Mouse (Mus musculus) hindbrain, embryonic 10.5 days (tissue): ENCODE data around the gene Fgf22. TPM values are rescaled to one million over a fixed set of nuclear protein-coding genes. Genes with fewer than 3 reads are reported as not detected.

Experiments used
- DNase-seq: peaks from one replicate; pipeline ENCODE4 v3.0.0-alpha.2; 2017; ENCODE audit warnings: low spot score
- H3K27ac ChIP-seq: fragments of 300-500 bp; sonication (generic); 2 replicates; pipeline ENCODE4 v1.5.1; 2016; ENCODE audit warnings: mild to moderate bottlenecking, moderate library complexity
- H3K27me3 ChIP-seq: fragments of 300-500 bp; sonication (generic); 2 replicates; pipeline ENCODE4 v1.6.1; 2016; ENCODE audit warnings: mild to moderate bottlenecking; ENCODE audit not compliant: poor library complexity, insufficient read depth, severe bottlenecking
- H3K36me3 ChIP-seq: fragments of 300-500 bp; sonication (generic); 2 replicates; pipeline ENCODE4 v1.6.1; 2016; ENCODE audit warnings: mild to moderate bottlenecking, moderate library complexity
- H3K4me1 ChIP-seq: fragments of 300-500 bp; sonication (generic); replicated peaks from 2 replicates; pipeline ENCODE4 v1.6.1; 2016; ENCODE audit warnings: mild to moderate bottlenecking
- H3K4me3 ChIP-seq: fragments of 300-500 bp; sonication (generic); 2 replicates; pipeline ENCODE4 v1.5.1; 2016; ENCODE audit warnings: mild to moderate bottlenecking, moderate library complexity
- H3K9me3 ChIP-seq: fragments of 300-500 bp; sonication (generic); 2 replicates; pipeline ENCODE4 v1.6.1; 2016; ENCODE audit warnings: mild to moderate bottlenecking, moderate library complexity
- WGBS: fragments of 180-500 bp; shearing (Covaris S2); methylation state at CpG from one replicate; pipeline ENCODE4 v1.1.7; 2016; 5-methylcytosine and 5-hydroxymethylcytosine counted together
- polyA plus RNA-seq: library from polyadenylated mRNA; unstranded; fragments of >200 nt; fragmentation: Nextera tagmentation; extraction: Ambion mirVana; gene quantifications from 2 replicates; pipeline ENCODE4 v1.2.1, GENCODE M21; 2016

Fgf22 gene
- polyA plus RNA-seq, 1 experiment from 2014 or later = 0.55 TPM

GRCm38 (mm10) chr10:79777103-79777531, 22.2 kb downstream of the Fgf22 start, which contains the start of gene Fstl3:
Gene Fstl3 (plus strand): TSS chr10:79777272.
- H3K27ac ChIP-seq = peak within 1 kb of the TSS; percentile 75
- DNase-seq = peak; percentile 32
- peaks cover 44% of the 10 kb centered on the region for H3K4me1 ChIP-seq
- 2% methylated on average over 39 of the region's 39 CpGs for WGBS
- peaks cover 7% of the 10 kb centered on the region; the same call in 1 of the 2 replicates for H3K9me3 ChIP-seq
- H3K4me3 ChIP-seq = peak within 1 kb of the TSS; percentile 52
- H3K36me3 ChIP-seq = no peaks in the 10 kb centered on the region
- peaks cover 59% of the 10 kb centered on the region for H3K27me3 ChIP-seq

- H3K4me1 ChIP-seq = peaks cover 44% of the 10 kb centered on the region
- H3K27me3 ChIP-seq = peaks cover 68% of the 10 kb centered on the region
- peak overlapping the region; percentile 52 for H3K4me3 ChIP-seq
- H3K27ac ChIP-seq = 0 out of 2 replicates have a peak overlapping the region, but pooled peaks have one; percentile 2
- no peak for DNase-seq
- 22% methylated on average over 15 of the region's 15 CpGs for WGBS
- peaks cover 3% of the 10 kb centered on the region; the same call in 1 of the 2 replicates for H3K9me3 ChIP-seq
- no peaks in the 10 kb centered on the region for H3K36me3 ChIP-seq
Measured at GRCm38 (mm10) chr10:79778006-79778405, 23.1 kb downstream of the Fgf22 start.

GRCm38 (mm10) chr10:79779193-79779592, 24.3 kb downstream of the Fgf22 start:
- H3K36me3 ChIP-seq = no peaks in the 10 kb centered on the region
- H3K27me3 ChIP-seq = peaks cover 78% of the 10 kb centered on the region
- no peak overlapping the region for H3K27ac ChIP-seq
- 23% methylated on average over 2 of the region's 2 CpGs for WGBS
- H3K4me1 ChIP-seq = peaks cover 46% of the 10 kb centered on the region
- H3K9me3 ChIP-seq = peaks cover 3% of the 10 kb centered on the region; the same call in 1 of the 2 replicates
- H3K4me3 ChIP-seq = no peak overlapping the region
- no peak for DNase-seq

GRCm38 (mm10) chr10:79779784-79780663, 25.1 kb downstream of the Fgf22 start:
- peak overlapping the region; percentile 54 for H3K27ac ChIP-seq
- peak; percentile 98 for DNase-seq
- H3K4me1 ChIP-seq = peaks cover 47% of the 10 kb centered on the region
- H3K9me3 ChIP-seq = peaks cover under 1% of the 10 kb centered on the region; the same call in 1 of the 2 replicates
- peak overlapping the region; percentile 53 for H3K4me3 ChIP-seq
- H3K27me3 ChIP-seq = peaks cover 86% of the 10 kb centered on the region
- no peaks in the 10 kb centered on the region for H3K36me3 ChIP-seq
- 2% methylated on average over 55 of the region's 55 CpGs for WGBS

- H3K4me3 ChIP-seq = peak overlapping the region; percentile 53
- no peaks in the 10 kb centered on the region for H3K9me3 ChIP-seq
- DNase-seq = no peak
Measured at GRCm38 (mm10) chr10:79780664-79781015, 25.8 kb downstream of the Fgf22 start.

GRCm38 (mm10) chr10:79781139-79781538, 26.3 kb downstream of the Fgf22 start:
- H3K9me3 ChIP-seq = no peaks in the 10 kb centered on the region
- WGBS = 32% methylated on average over 21 of the region's 21 CpGs
- H3K36me3 ChIP-seq = no peaks in the 10 kb centered on the region
- peaks cover 47% of the 10 kb centered on the region for H3K4me1 ChIP-seq
- no peak overlapping the region for H3K27ac ChIP-seq
- DNase-seq = no peak
- H3K27me3 ChIP-seq = peaks cover 86% of the 10 kb centered on the region
- peak overlapping the region; percentile 53 for H3K4me3 ChIP-seq

More at GRCm38 (mm10) chr10:79780664-79781015, 25.8 kb downstream of the Fgf22 start:
- H3K27ac ChIP-seq = 0 out of 2 replicates have a peak overlapping the region, but pooled peaks have one; percentile 54
- H3K36me3 ChIP-seq = no peaks in the 10 kb centered on the region
- H3K4me1 ChIP-seq = peaks cover 47% of the 10 kb centered on the region
- H3K27me3 ChIP-seq = peaks cover 89% of the 10 kb centered on the region
- WGBS = 2% methylated on average over 13 of the region's 13 CpGs

- Histone ChIP-seq H3K4me1 (peaks cover 44% of the 10 kb centered on the region), H3K27me3 (peaks cover 78% of the 10 kb centered on the region), H3K27ac (no peak overlapping the region), H3K4me3 (no peak overlapping the region), H3K9me3 (no peaks in the 10 kb centered on the region), H3K36me3 (no peaks in the 10 kb centered on the region)
- WGBS = 53% methylated on average over 5 of the region's 5 CpGs
- DNase-seq = no peak
Measured at GRCm38 (mm10) chr10:79781956-79782355, 27.1 kb downstream of the Fgf22 start.

- Histone ChIP-seq H3K27ac (no peak overlapping the region), H3K36me3 (no peaks in the 10 kb centered on the region), H3K4me3 (no peak overlapping the region), H3K9me3 (no peaks in the 10 kb centered on the region), H3K27me3 (peaks cover 67% of the 10 kb centered on the region), H3K4me1 (peaks cover 33% of the 10 kb centered on the region)
- 67% methylated on average over 7 of the region's 7 CpGs for WGBS
- no peak for DNase-seq
Measured at GRCm38 (mm10) chr10:79783050-79783449, 28.2 kb downstream of the Fgf22 start.

- H3K36me3 ChIP-seq = no peaks in the 10 kb centered on the region
- H3K27me3 ChIP-seq = peaks cover 56% of the 10 kb centered on the region
- 0 out of 2 replicates have a peak overlapping the region, but pooled peaks have one; percentile 14 for H3K27ac ChIP-seq
- WGBS = 36% methylated on average over 27 of the region's 27 CpGs
- no peaks in the 10 kb centered on the region for H3K9me3 ChIP-seq
- H3K4me3 ChIP-seq = no peak overlapping the region
- DNase-seq = no peak
- H3K4me1 ChIP-seq = peaks cover 25% of the 10 kb centered on the region
Measured at GRCm38 (mm10) chr10:79783920-79784800, 29.3 kb downstream of the Fgf22 start.

GRCm38 (mm10) chr10:79788386-79789158, 33.7 kb downstream of the Fgf22 start:
- H3K27ac ChIP-seq = no peak overlapping the region
- H3K27me3 ChIP-seq = peaks cover 15% of the 10 kb centered on the region
- peak; percentile 81 for DNase-seq
- no peaks in the 10 kb centered on the region for H3K9me3 ChIP-seq
- H3K4me1 ChIP-seq = peaks cover 17% of the 10 kb centered on the region
- H3K36me3 ChIP-seq = no peaks in the 10 kb centered on the region
- no peak overlapping the region for H3K4me3 ChIP-seq
- WGBS = 39% methylated on average over 7 of the region's 7 CpGs

GRCm38 (mm10) chr10:79789581-79789980, 34.7 kb downstream of the Fgf22 start:
- 70% methylated on average over 2 of the region's 2 CpGs for WGBS
- Histone ChIP-seq H3K27me3 (peaks cover 7% of the 10 kb centered on the region), H3K27ac (no peak overlapping the region), H3K4me1 (peaks cover 21% of the 10 kb centered on the region), H3K9me3 (no peaks in the 10 kb centered on the region), H3K4me3 (no peak overlapping the region), H3K36me3 (no peaks in the 10 kb centered on the region)
- no peak for DNase-seq

- H3K27ac ChIP-seq = no peak within 1 kb of the TSS
- H3K27me3 ChIP-seq = no peaks in the 10 kb centered on the region; the same call in 1 of the 2 replicates
- WGBS = 87% methylated on average over 4 of the region's 4 CpGs
- peaks cover 30% of the 10 kb centered on the region for H3K4me1 ChIP-seq
- DNase-seq = no peak
- no peak within 1 kb of the TSS for H3K4me3 ChIP-seq
- H3K9me3 ChIP-seq = no peaks in the 10 kb centered on the region
- peaks cover 3% of the 10 kb centered on the region for H3K36me3 ChIP-seq
Measured at GRCm38 (mm10) chr10:79790861-79791260, 36.0 kb downstream of the Fgf22 start, which contains the start of gene Prss57. Gene Prss57 (minus strand): TSS chr10:79790961.
